10 mouse cellular contexts compared by ENCODE assay signal in genomic region chr7:25073924-25074323, GRCm38 (mm10). TPM values are rescaled to one million over a fixed set of nuclear protein-coding genes. Genes with fewer than 3 reads are reported as not detected.
DNase-seq lines count a peak whose midpoint lies in the region; ATAC-seq lines count a peak whose summit lies in the region.
"Had no signal": no experiment of that assay in that cellular context is flagged by ENCODE, and none has a peak within 500 bp of the region (broad histone marks: within the 10 kb centered on the region; RNA-seq: fewer than 3 reads in every experiment).

No protein-coding gene starts in this region.

- peaks cover 91% of the 10 kb centered on the region for H3K4me1 ChIP-seq in midbrain, embryonic 10.5 days
- H3K4me1 ChIP-seq in midbrain, embryonic 11.5 days (ENCODE audit: control insufficient read depth, insufficient read depth, low read length) = peaks cover 49% of the 10 kb centered on the region

- H3K27me3 ChIP-seq in midbrain, embryonic 10.5 days (ENCODE audit: low read depth, poor library complexity, severe bottlenecking) = no peaks in the 10 kb centered on the region
- H3K27me3 ChIP-seq in midbrain, embryonic 11.5 days (ENCODE audit: control insufficient read depth, insufficient read depth, low read length) = no peaks in the 10 kb centered on the region

- WGBS in midbrain, embryonic 10.5 days = 91% methylated on average over 8 of the region's 8 CpGs
- WGBS in midbrain, embryonic 11.5 days = 79% methylated on average over 8 of the region's 8 CpGs

- intact Hi-C loops in left cerebral cortex, postnatal 25 days (cut with DNase I) = loop anchor here (2.0 to 5.0 kb wide), 2 partner anchors 25 to 42 kb away; no protein-coding TSS in a partner anchor

- H3K9me3 ChIP-seq in midbrain, embryonic 10.5 days (replicated peaks) = no peaks in the 10 kb centered on the region
- no peaks in the 10 kb centered on the region for H3K9me3 ChIP-seq in midbrain, embryonic 11.5 days (ENCODE audit: control insufficient read depth, low read length)

- H3K36me3 ChIP-seq in midbrain, embryonic 10.5 days = peaks cover 4% of the 10 kb centered on the region; the same call in 1 of the 2 replicates
- no peaks in the 10 kb centered on the region for H3K36me3 ChIP-seq in midbrain, embryonic 11.5 days (ENCODE audit: control insufficient read depth, insufficient read depth, low read length)

- H3K4me3 ChIP-seq in midbrain, embryonic 10.5 days = peak overlapping the region; percentile 83
- no peak overlapping the region for H3K4me3 ChIP-seq in midbrain, embryonic 11.5 days (ENCODE audit: low read depth, low read length)

- no peak for DNase-seq in midbrain, embryonic 10.5 days (ENCODE audit: low spot score)
- DNase-seq in midbrain, embryonic 11.5 days (ENCODE audit: low spot score, missing footprints) = no peak
- peak; percentile 58 to 81 for DNase-seq in frontal cortex, postnatal 10 days (ENCODE audit: low spot score in 2 of 2)
- peak; percentile 81 to 87 for DNase-seq in left cerebral cortex, postnatal 25 days (ENCODE audit: low spot score in 2 of 2)
- peak; percentile 83 to 84 for DNase-seq in right cerebral cortex, postnatal 36 days (ENCODE audit: low spot score in 2 of 2)
- no peak for DNase-seq in gastrocnemius, postnatal 4 days (ENCODE audit: low spot score in 2 of 2)

- ATAC-seq in midbrain, embryonic 11.5 days (ENCODE audit: low FRiP score) = no peak
- ATAC-seq in erythroblast, adult 5-6 weeks (replicated peaks; ENCODE audit: low FRiP score, poor library complexity, severe bottlenecking) = no peak
- no peak for ATAC-seq in megakaryocyte progenitor cell, adult 5-6 weeks (replicated peaks; ENCODE audit: poor library complexity)
- ATAC-seq: intestine, postnatal 0 days; lung, postnatal 0 days had no signal

- H3K9ac ChIP-seq in midbrain, embryonic 11.5 days (ENCODE audit: low read length) = no peak overlapping the region

- H3K4me2 ChIP-seq in midbrain, embryonic 11.5 days = no peak overlapping the region; the same call in 1 of the 2 replicates

- peak overlapping the region; percentile 98 for H3K27ac ChIP-seq in midbrain, embryonic 10.5 days (replicated peaks)
- H3K27ac ChIP-seq in midbrain, embryonic 11.5 days (ENCODE audit: low read depth, low read length) = no peak overlapping the region

RNA-seq across cellular contexts. Expression of gene Zfp574, which starts 1.6 kb away (rescaled TPM):
- 44.4 and 45.3 TPM in 2 replicates for polyA plus RNA-seq in midbrain, embryonic 10.5 days (2016; fragmentation: Nextera tagmentation; extraction: Ambion mirVana)
- 20.3 and 22.9 TPM in 2 replicates for polyA plus RNA-seq in midbrain, embryonic 11.5 days (2014; fragmentation: Nextera tagmentation; extraction: Ambion mirVana)
- total RNA-seq in left cerebral cortex, postnatal 25 days (2021) = 10 to 100 TPM; 31.4 to 37.0 TPM
- total RNA-seq in gastrocnemius, postnatal 4 days (2021) = 10 to 100 TPM; 10.7 to 11.4 TPM
- total RNA-seq in erythroblast, adult 5-6 weeks (2015; ENCODE audit: low replicate concordance) = 1.9 and 2.7 TPM in 2 replicates
- total RNA-seq in erythroblast, adult 5-6 weeks (2017; ENCODE audit: low replicate concordance) = 2.0 and 2.1 TPM in 2 replicates
- 6.2 and 7.6 TPM in 2 replicates for total RNA-seq in megakaryocyte progenitor cell, adult 5-6 weeks (2015)
- 4.5 and 4.8 TPM in 2 replicates for total RNA-seq in megakaryocyte progenitor cell, adult 5-6 weeks (2017)

RNA-seq across cellular contexts. Expression of gene Grik5, which starts 1.8 kb away (rescaled TPM):
- polyA plus RNA-seq in midbrain, embryonic 10.5 days (2016; fragmentation: Nextera tagmentation; extraction: Ambion mirVana) = 5.4 and 7.5 TPM in 2 replicates
- polyA plus RNA-seq in midbrain, embryonic 11.5 days (2014; fragmentation: Nextera tagmentation; extraction: Ambion mirVana) = 8.7 and 9.3 TPM in 2 replicates
- 100 to 1,000 TPM; 215 to 242 TPM for total RNA-seq in left cerebral cortex, postnatal 25 days (2021)
- total RNA-seq in gastrocnemius, postnatal 4 days (2021) = 10 to 100 TPM; 14.6 to 17.1 TPM
- total RNA-seq in erythroblast, adult 5-6 weeks (2015; ENCODE audit: low replicate concordance) = 4.0 and 8.1 TPM in 2 replicates
- 6.6 and 14.4 TPM in 2 replicates for total RNA-seq in erythroblast, adult 5-6 weeks (2017; ENCODE audit: low replicate concordance)
- total RNA-seq in megakaryocyte progenitor cell, adult 5-6 weeks (2015) = 3.1 and 5.6 TPM in 2 replicates
- 3.4 and 3.9 TPM in 2 replicates for total RNA-seq in megakaryocyte progenitor cell, adult 5-6 weeks (2017)

Comparison
In these comparisons a context has a peak if more than half of its experiments do, and no peak if none do; other contexts are left out.
1. DNase-seq: peak in frontal cortex, postnatal 10 days (2 of 2), left cerebral cortex, postnatal 25 days (2 of 2) and right cerebral cortex, postnatal 36 days (2 of 2); none in midbrain, embryonic 10.5 days (single experiment), midbrain, embryonic 11.5 days (single experiment) and gastrocnemius, postnatal 4 days (0 of 2).
2. RNA of gene Grik5, which starts 1.8 kb away (total RNA-seq): 215 to 242 TPM in left cerebral cortex, postnatal 25 days; 14.6 to 17.1 TPM in gastrocnemius, postnatal 4 days, 4.0 to 14.4 TPM in erythroblast, adult 5-6 weeks and 3.1 to 5.6 TPM in megakaryocyte progenitor cell, adult 5-6 weeks; every median in the first group is over 10 times any median in the second.